Mouse (Mus musculus): ENCODE measurements around the gene Ear2. TPM values are rescaled to one million over a fixed set of nuclear protein-coding genes. Genes with fewer than 3 reads are reported as not detected.
"Not testable (repeated sequence)": the region's sequence is repeated elsewhere in the genome, so short reads cannot be mapped to it uniquely, and the experiment has no call there.

Gene Ear2
- total RNA-seq (2014; rRNA removed; ENCODE audit: low replicate concordance), result not detected in 2 replicates
- 0.38 and 0.45 TPM in 2 replicates for polyA plus RNA-seq (2015; fragmentation: Nextera tagmentation; extraction: Ambion mirVana)

DNA sequence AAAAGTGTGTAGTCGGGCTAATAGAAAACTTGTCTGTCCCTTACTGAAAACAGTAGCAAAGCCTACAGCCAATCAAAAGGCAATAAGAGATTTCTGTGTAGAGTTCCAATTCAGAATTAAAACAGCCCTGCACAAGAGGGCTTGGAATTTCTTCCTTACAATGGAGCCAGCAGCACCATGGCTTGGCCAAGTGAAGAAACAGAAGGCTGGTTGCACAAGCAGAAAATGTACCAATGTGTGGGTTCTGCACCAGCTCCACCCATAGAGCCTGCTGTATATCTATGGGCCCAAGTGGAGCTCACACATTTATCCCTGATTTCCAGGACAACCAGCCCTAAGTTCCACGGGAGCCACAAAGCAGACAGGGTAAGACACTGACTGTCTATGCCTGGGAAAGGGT is at the start of gene Ear2:
Gene Ear2, plus strand, starts transcription at position 301 of the 400 bp plus-strand sequence.
- H3K4me2 ChIP-seq (ENCODE audit: low read depth, low read length); H3K9ac ChIP-seq (replicated peaks; ENCODE audit: low read depth, low read length); H3K27me3 ChIP-seq (ENCODE audit: control insufficient read depth, insufficient read depth, low read length); H3K27ac ChIP-seq (ENCODE audit: low read depth); H3K4me3 ChIP-seq (ENCODE audit: low read depth, low read length); H3K36me3 ChIP-seq (replicated peaks; ENCODE audit: control insufficient read depth, insufficient read depth, low read length); H3K9me3 ChIP-seq (replicated peaks; ENCODE audit: control insufficient read depth, low read length); DNase-seq (ENCODE audit: low spot score); ATAC-seq (ENCODE audit: insufficient read depth, low read depth); H3K4me1 ChIP-seq (ENCODE audit: control insufficient read depth, insufficient read depth): not testable (repeated sequence)
- 62% methylated on average over 2 of the region's 2 CpGs for WGBS

DNA sequence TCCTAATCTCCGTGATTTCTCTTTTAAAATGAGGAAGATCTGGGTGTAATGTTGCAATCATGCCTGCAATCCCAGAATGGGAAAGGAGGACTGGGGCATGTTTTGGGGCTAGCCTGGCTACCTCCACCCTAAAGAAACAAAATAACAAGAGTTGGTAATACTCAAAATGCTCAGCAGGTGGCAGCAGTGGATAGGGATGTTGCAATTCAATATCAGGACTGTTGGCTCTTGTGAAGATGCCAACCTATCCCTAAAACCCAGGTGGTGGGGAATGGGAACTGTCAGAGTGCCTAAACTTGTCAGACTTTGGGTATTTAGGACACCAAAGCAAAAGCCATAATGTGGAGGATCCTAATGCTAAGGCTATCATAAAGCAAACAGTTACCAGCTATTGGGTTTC is 34.6 kb upstream of the Ear2 start:
- H3K27ac ChIP-seq (ENCODE audit: low read depth); H3K9ac ChIP-seq (replicated peaks; ENCODE audit: low read depth, low read length); ATAC-seq (ENCODE audit: insufficient read depth, low read depth); H3K4me3 ChIP-seq (ENCODE audit: low read depth, low read length); H3K27me3 ChIP-seq (ENCODE audit: control insufficient read depth, insufficient read depth, low read length); H3K36me3 ChIP-seq (replicated peaks; ENCODE audit: control insufficient read depth, insufficient read depth, low read length); H3K4me1 ChIP-seq (ENCODE audit: control insufficient read depth, insufficient read depth); H3K9me3 ChIP-seq (replicated peaks; ENCODE audit: control insufficient read depth, low read length); H3K4me2 ChIP-seq (ENCODE audit: low read depth, low read length): not testable (repeated sequence)
- peak; percentile 14 for DNase-seq (ENCODE audit: low spot score)
- 61% methylated on average over 1 of the region's 1 CpGs for WGBS
- peak; percentile 46 for TF ChIP-seq CTCF (IDR thresholded peaks at IDR 0.05; ENCODE audit: low read depth)

DNA sequence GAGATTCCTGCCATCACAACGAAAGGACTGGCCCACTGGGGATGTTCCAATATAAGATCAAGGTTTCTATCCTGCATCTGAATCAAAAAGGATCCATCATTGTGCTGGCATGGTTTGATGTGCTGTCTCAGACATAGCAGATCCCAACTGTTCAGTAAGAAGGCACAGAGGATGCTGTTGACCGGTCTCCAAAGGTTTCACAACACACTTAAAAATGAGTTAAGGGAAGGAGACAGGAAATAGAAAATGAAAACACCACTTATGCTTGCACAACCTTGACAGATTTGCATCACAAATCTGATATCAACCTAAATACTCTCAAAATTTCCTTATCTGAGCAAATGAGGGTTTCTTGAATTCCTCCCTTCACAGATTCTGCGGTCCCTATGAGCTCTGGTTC is 31.9 kb upstream of the Ear2 start:
- 59% methylated on average over 1 of the region's 3 CpGs for whole genome bisulfite sequencing
- H3K27ac ChIP-seq (ENCODE audit: low read depth); H3K36me3 ChIP-seq (replicated peaks; ENCODE audit: control insufficient read depth, insufficient read depth, low read length); ATAC-seq (ENCODE audit: insufficient read depth, low read depth); H3K27me3 ChIP-seq (ENCODE audit: control insufficient read depth, insufficient read depth, low read length); H3K4me2 ChIP-seq (ENCODE audit: low read depth, low read length); DNase-seq (ENCODE audit: low spot score); H3K4me1 ChIP-seq (ENCODE audit: control insufficient read depth, insufficient read depth); H3K9me3 ChIP-seq (replicated peaks; ENCODE audit: control insufficient read depth, low read length); H3K4me3 ChIP-seq (ENCODE audit: low read depth, low read length); H3K9ac ChIP-seq (replicated peaks; ENCODE audit: low read depth, low read length): not testable (repeated sequence)

DNA sequence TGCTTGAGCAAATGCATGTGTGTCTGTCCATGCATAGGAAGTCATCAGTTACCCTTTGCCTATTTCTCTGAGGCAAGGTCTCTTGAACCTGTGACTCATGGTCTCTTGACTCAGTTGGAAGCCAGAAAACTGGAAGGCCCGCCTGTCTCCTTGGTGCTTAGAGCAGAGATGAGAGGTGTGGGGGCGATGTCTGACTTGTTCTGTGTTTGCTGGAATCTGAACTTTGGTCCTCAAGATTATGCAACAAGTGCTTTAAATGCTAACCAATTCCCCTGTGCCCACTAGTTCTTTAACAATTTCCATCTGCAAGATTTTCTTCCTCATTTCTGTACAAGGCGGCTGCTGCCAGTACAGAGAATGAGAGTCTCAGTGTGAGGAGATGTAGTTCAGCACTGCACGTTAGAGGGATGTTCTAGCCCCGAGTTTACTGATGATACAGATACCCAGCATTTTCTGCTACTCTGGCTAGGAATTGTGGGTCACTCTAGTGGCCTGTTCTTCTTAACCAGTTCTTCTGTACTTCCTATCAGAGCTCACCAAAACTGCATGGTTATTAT is 24.6 kb upstream of the Ear2 start:
- ATAC-seq (ENCODE audit: insufficient read depth, low read depth); H3K4me2 ChIP-seq (ENCODE audit: low read depth, low read length); H3K9ac ChIP-seq (replicated peaks; ENCODE audit: low read depth, low read length); H3K9me3 ChIP-seq (replicated peaks; ENCODE audit: control insufficient read depth, low read length); H3K4me1 ChIP-seq (ENCODE audit: control insufficient read depth, insufficient read depth); H3K36me3 ChIP-seq (replicated peaks; ENCODE audit: control insufficient read depth, insufficient read depth, low read length); H3K27ac ChIP-seq (ENCODE audit: low read depth); DNase-seq (ENCODE audit: low spot score); H3K27me3 ChIP-seq (ENCODE audit: control insufficient read depth, insufficient read depth, low read length); H3K4me3 ChIP-seq (ENCODE audit: low read depth, low read length): not testable (repeated sequence)
- WGBS, result 54% methylated on average over 5 of the region's 5 CpGs

DNA sequence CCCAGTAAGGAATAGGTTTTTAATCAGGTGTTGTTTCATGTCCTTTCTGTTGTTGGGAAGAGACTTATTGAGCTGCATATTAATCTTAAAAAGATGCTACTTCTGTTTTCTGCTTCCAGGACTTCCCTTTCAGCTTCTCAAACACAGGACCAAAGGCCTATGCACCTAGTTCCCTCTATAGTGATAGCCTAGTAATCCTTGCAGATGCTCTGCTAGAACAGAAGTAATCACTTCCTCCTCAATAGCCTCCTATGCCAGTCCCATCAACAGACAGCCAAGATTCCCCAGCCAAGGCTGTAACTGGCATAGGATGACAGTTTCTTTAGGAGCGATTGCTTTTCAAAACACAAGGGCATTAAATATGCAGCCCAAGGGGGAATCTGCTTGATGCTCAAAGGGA is 15.9 kb upstream of the Ear2 start:
- not testable (repeated sequence) for ATAC-seq (ENCODE audit: insufficient read depth, low read depth); H3K36me3 ChIP-seq (replicated peaks; ENCODE audit: control insufficient read depth, insufficient read depth, low read length); H3K4me1 ChIP-seq (ENCODE audit: control insufficient read depth, insufficient read depth); H3K27ac ChIP-seq (ENCODE audit: low read depth); H3K9ac ChIP-seq (replicated peaks; ENCODE audit: low read depth, low read length); DNase-seq (ENCODE audit: low spot score); H3K27me3 ChIP-seq (ENCODE audit: control insufficient read depth, insufficient read depth, low read length); H3K4me2 ChIP-seq (ENCODE audit: low read depth, low read length); H3K9me3 ChIP-seq (replicated peaks; ENCODE audit: control insufficient read depth, low read length); H3K4me3 ChIP-seq (ENCODE audit: low read depth, low read length)
- WGBS, result 71% methylated on average over 1 of the region's 1 CpGs

DNA sequence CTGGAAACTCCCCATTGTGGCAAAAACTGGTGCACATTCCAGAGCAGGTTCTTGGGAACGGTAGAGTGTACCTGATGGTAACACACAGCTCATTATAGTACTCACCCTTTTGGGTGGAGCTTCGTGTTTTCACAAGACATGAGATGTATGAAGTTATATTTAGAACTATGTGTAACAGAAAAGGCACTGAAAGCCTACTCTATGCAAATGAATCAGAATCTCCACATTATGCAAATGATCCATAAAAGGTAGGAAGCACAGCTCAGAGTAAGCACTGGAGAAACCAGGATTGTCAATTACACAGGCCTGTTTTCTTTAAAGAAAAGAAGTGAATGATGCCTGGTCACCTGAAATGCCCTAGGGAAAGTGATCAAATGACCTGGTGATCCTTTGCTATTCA is 14.9 kb upstream of the Ear2 start:
- H3K9ac ChIP-seq (replicated peaks; ENCODE audit: low read depth, low read length); DNase-seq (ENCODE audit: low spot score); H3K4me3 ChIP-seq (ENCODE audit: low read depth, low read length); H3K4me1 ChIP-seq (ENCODE audit: control insufficient read depth, insufficient read depth); H3K27ac ChIP-seq (ENCODE audit: low read depth); H3K27me3 ChIP-seq (ENCODE audit: control insufficient read depth, insufficient read depth, low read length); ATAC-seq (ENCODE audit: insufficient read depth, low read depth); H3K36me3 ChIP-seq (replicated peaks; ENCODE audit: control insufficient read depth, insufficient read depth, low read length); H3K9me3 ChIP-seq (replicated peaks; ENCODE audit: control insufficient read depth, low read length); H3K4me2 ChIP-seq (ENCODE audit: low read depth, low read length): not testable (repeated sequence)
- 52% methylated on average over 2 of the region's 2 CpGs for WGBS

DNA sequence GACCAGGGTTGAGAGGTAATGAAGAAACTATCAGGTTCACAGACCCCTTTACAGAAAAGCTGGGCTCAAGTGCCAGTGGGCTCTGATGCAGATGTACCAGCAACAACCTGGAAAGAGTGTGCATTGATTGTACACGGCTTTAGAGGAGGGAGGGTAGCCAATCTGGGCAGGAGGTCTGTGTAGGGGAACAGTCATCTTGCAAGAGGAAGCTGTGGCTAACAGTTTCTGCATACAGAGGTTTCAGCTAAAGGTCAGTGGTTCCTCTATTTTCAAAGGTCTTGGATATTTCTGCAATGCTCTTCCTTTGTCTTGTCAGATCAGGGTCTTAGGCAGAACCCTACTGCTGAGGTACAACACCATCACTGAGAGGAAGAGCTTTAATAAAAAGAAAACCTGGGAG is 10.9 kb upstream of the Ear2 start:
- H3K27ac ChIP-seq (ENCODE audit: low read depth); H3K4me2 ChIP-seq (ENCODE audit: low read depth, low read length); H3K9ac ChIP-seq (replicated peaks; ENCODE audit: low read depth, low read length); H3K4me3 ChIP-seq (ENCODE audit: low read depth, low read length); H3K27me3 ChIP-seq (ENCODE audit: control insufficient read depth, insufficient read depth, low read length); H3K4me1 ChIP-seq (ENCODE audit: control insufficient read depth, insufficient read depth); ATAC-seq (ENCODE audit: insufficient read depth, low read depth); DNase-seq (ENCODE audit: low spot score); H3K9me3 ChIP-seq (replicated peaks; ENCODE audit: control insufficient read depth, low read length); H3K36me3 ChIP-seq (replicated peaks; ENCODE audit: control insufficient read depth, insufficient read depth, low read length): not testable (repeated sequence)
- WGBS, result 46% methylated on average over 1 of the region's 1 CpGs

DNA sequence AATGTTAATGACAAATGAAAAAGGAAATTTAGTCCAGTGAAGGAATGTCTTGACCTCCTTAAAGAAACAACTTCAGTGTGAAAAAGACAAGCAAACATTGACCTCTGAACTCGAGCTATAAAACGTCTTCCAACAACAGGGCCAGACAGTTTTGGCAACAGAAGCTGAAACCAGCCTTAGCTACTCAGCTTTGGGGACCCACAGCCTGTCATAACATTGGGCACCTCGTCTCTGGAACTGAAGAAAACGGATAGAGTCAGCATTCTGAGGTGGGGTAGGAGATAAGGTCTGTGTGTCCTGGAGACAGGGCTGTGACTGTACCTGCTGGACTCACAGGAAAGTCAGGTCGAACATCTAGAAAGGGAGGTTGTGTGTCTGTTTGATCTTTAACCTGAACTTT is 8.0 kb upstream of the Ear2 start:
- not testable (repeated sequence) for H3K36me3 ChIP-seq (replicated peaks; ENCODE audit: control insufficient read depth, insufficient read depth, low read length); H3K4me2 ChIP-seq (ENCODE audit: low read depth, low read length); H3K9me3 ChIP-seq (replicated peaks; ENCODE audit: control insufficient read depth, low read length); H3K9ac ChIP-seq (replicated peaks; ENCODE audit: low read depth, low read length); ATAC-seq (ENCODE audit: insufficient read depth, low read depth); DNase-seq (ENCODE audit: low spot score); H3K4me3 ChIP-seq (ENCODE audit: low read depth, low read length); H3K4me1 ChIP-seq (ENCODE audit: control insufficient read depth, insufficient read depth); H3K27ac ChIP-seq (ENCODE audit: low read depth); H3K27me3 ChIP-seq (ENCODE audit: control insufficient read depth, insufficient read depth, low read length)
- WGBS, result 36% methylated on average over 5 of the region's 5 CpGs

DNA sequence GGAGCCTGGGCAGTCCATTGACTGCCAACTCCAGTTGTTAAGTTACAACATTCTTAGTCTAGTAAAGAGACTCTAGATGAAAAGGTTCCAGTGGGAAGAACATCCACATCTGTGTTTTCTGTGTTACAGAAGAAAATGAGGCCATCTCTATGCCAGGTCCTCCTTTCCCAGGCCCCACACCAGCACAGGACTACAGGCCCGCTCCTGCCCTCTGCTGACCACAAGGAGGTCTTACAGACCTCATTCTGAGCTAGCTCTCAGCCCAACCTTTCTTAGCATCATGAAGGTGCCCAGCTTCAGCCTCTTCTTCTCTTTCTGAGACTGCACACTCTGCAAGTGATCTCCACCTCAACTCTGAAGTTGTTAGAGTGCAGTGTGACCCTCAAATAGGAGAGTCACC is 2.4 kb upstream of the Ear2 start:
- H3K4me2 ChIP-seq (ENCODE audit: low read depth, low read length); H3K36me3 ChIP-seq (replicated peaks; ENCODE audit: control insufficient read depth, insufficient read depth, low read length); H3K9me3 ChIP-seq (replicated peaks; ENCODE audit: control insufficient read depth, low read length); H3K4me3 ChIP-seq (ENCODE audit: low read depth, low read length); H3K4me1 ChIP-seq (ENCODE audit: control insufficient read depth, insufficient read depth); ATAC-seq (ENCODE audit: insufficient read depth, low read depth); H3K27me3 ChIP-seq (ENCODE audit: control insufficient read depth, insufficient read depth, low read length); DNase-seq (ENCODE audit: low spot score); H3K9ac ChIP-seq (replicated peaks; ENCODE audit: low read depth, low read length); H3K27ac ChIP-seq (ENCODE audit: low read depth): not testable (repeated sequence)
- WGBS, result no CpG with 5 or more reads among the region's 1 CpGs

Measured in heart, postnatal 0 days (tissue).